Mouse (Mus musculus) limb, embryonic 11.5 days (tissue): ENCODE data around the gene Olfr1386. TPM values are rescaled to one million over a fixed set of nuclear protein-coding genes. Genes with fewer than 3 reads are reported as not detected.

ENCODE experiments used
- ATAC-seq: fragments of 200-750 bp; cut with Nextera tagmentation; 2 replicates; pipeline ENCODE4 v1.8.0; 2017; ENCODE audit warnings: low read depth; ENCODE audit not compliant: insufficient number of reproducible peaks, low FRiP score, low TSS enrichment
- DNase-seq: peaks from one replicate; pipeline ENCODE4 v3.0.0-alpha.2; 2015; ENCODE audit warnings: low spot score
- H3K27ac ChIP-seq: fragments of 300-500 bp; sonication (generic); replicated peaks from 2 replicates; pipeline ENCODE4 v1.5.1; 2014; ENCODE audit warnings: low read depth, mild to moderate bottlenecking, low read length
- H3K27me3 ChIP-seq: fragments of 300-500 bp; sonication (generic); 2 replicates; pipeline ENCODE4 v1.6.1; 2014; ENCODE audit warnings: mild to moderate bottlenecking, low read length, mixed read lengths; ENCODE audit not compliant: control insufficient read depth, insufficient read depth
- H3K36me3 ChIP-seq: fragments of 300-500 bp; sonication (generic); 2 replicates; pipeline ENCODE4 v1.6.1; 2014; ENCODE audit warnings: mild to moderate bottlenecking, low read length, moderate library complexity, mixed read lengths; ENCODE audit not compliant: control insufficient read depth, insufficient read depth
- H3K4me1 ChIP-seq: fragments of 300-500 bp; sonication (generic); 2 replicates; pipeline ENCODE4 v1.6.1; 2014; ENCODE audit warnings: low read length, mixed read lengths; ENCODE audit not compliant: control insufficient read depth, insufficient read depth
- H3K4me2 ChIP-seq: fragments of 300-500 bp; sonication (generic); 2 replicates; pipeline ENCODE4 v1.6.1; 2014; ENCODE audit warnings: low read depth, mild to moderate bottlenecking, moderate library complexity; ENCODE audit not compliant: severe bottlenecking
- H3K4me3 ChIP-seq: fragments of 300-500 bp; sonication (generic); 2 replicates; pipeline ENCODE4 v1.5.1; 2014; ENCODE audit warnings: low read depth, low read length
- H3K9ac ChIP-seq: fragments of 300-500 bp; sonication (generic); 2 replicates; pipeline ENCODE4 v1.6.1; 2014; ENCODE audit warnings: mild to moderate bottlenecking, low read length
- H3K9me3 ChIP-seq: fragments of 300-500 bp; sonication (generic); 2 replicates; pipeline ENCODE4 v1.6.1; 2016; ENCODE audit warnings: low read length; ENCODE audit not compliant: control insufficient read depth
- WGBS: fragments of 180-500 bp; shearing (Covaris S2); extraction: QIAGEN DNeasy Blood & Tissue Kit; methylation state at CpG from one replicate; pipeline ENCODE4 v1.1.7; 2014; 5-methylcytosine and 5-hydroxymethylcytosine counted together
- polyA plus RNA-seq: library from polyadenylated mRNA; unstranded; fragments of >200 nt; fragmentation: Nextera tagmentation; extraction: Ambion mirVana; gene quantifications from 2 replicates; pipeline ENCODE4 v1.2.1, GENCODE M21; 2014

Olfr1386 gene
- polyA plus RNA-seq, 1 experiment from 2014 or later: not detected

- ATAC-seq (no peak), DNase-seq (no peak)
- Histone ChIP-seq H3K27me3 (no peaks in the 10 kb centered on the region), H3K4me2 (no peak overlapping the region), H3K4me1 (no peaks in the 10 kb centered on the region), H3K4me3 (no peak overlapping the region), H3K27ac (no peak overlapping the region), H3K36me3 (no peaks in the 10 kb centered on the region), H3K9ac (no peak overlapping the region), H3K9me3 (no peaks in the 10 kb centered on the region)
- 76% methylated on average over 5 of the region's 5 CpGs for WGBS
Observed at GRCm38 (mm10) chr11:49518086-49518485, 53.2 kb downstream of the Olfr1386 start.

- DNase-seq: no peak
- H3K9me3 ChIP-seq: no peaks in the 10 kb centered on the region
- no peaks in the 10 kb centered on the region for H3K27me3 ChIP-seq
- H3K9ac ChIP-seq: no peak within 1 kb of the TSS
- no peak within 1 kb of the TSS for H3K27ac ChIP-seq
- H3K4me2 ChIP-seq: no peak within 1 kb of the TSS
- H3K4me3 ChIP-seq: no peak within 1 kb of the TSS
- no peak for ATAC-seq
- H3K36me3 ChIP-seq: no peaks in the 10 kb centered on the region
- no peaks in the 10 kb centered on the region for H3K4me1 ChIP-seq
Observed at GRCm38 (mm10) chr11:49519348-49519747, 54.5 kb downstream of the Olfr1386 start, which contains the start of gene Olfr1383. Olfr1383 (plus strand) TSS chr11:49519648.

Other genes with a start within 250 kb of the Olfr1386 start
- 33.8 and 41.1 TPM in 2 replicates for gene Mgat1, start 220.9 kb upstream of the Olfr1386 start, polyA plus RNA-seq
- gene Olfr1393, start 186.7 kb upstream of the Olfr1386 start, polyA plus RNA-seq: 0.06 TPM in 1 of 2 replicates, not detected in the other
- gene Olfr1392, start 179.8 kb upstream of the Olfr1386 start, polyA plus RNA-seq: not detected in 2 replicates
- gene Olfr10, start 160.3 kb upstream of the Olfr1386 start, polyA plus RNA-seq: not detected in 2 replicates
- not detected in 2 replicates for gene Olfr1391, start 142.3 kb upstream of the Olfr1386 start, polyA plus RNA-seq
- not detected in 2 replicates for gene Olfr1390, start 129.9 kb upstream of the Olfr1386 start, polyA plus RNA-seq
- not detected in 2 replicates for gene Olfr1389, start 42.0 kb upstream of the Olfr1386 start, polyA plus RNA-seq
- 0.11 and 0.14 TPM in 2 replicates for gene Olfr1388, start 28.4 kb upstream of the Olfr1386 start, polyA plus RNA-seq
- gene Olfr1387, start 9.7 kb upstream of the Olfr1386 start, polyA plus RNA-seq: not detected in 2 replicates
- not detected in 2 replicates for gene Olfr1385, start 24.0 kb downstream of the Olfr1386 start, polyA plus RNA-seq
- not detected in 2 replicates for gene Olfr1384, start 41.7 kb downstream of the Olfr1386 start, polyA plus RNA-seq
- not detected in 2 replicates for gene Olfr1383, start 54.6 kb downstream of the Olfr1386 start, polyA plus RNA-seq
- not detected in 2 replicates for gene Olfr1382, start 63.2 kb downstream of the Olfr1386 start, polyA plus RNA-seq
- gene Olfr1381, start 78.4 kb downstream of the Olfr1386 start, polyA plus RNA-seq: not detected in 2 replicates
- gene Olfr1380, start 91.8 kb downstream of the Olfr1386 start, polyA plus RNA-seq: not detected in 2 replicates
- 4.5 and 5.8 TPM in 2 replicates for gene Flt4, start 144.2 kb downstream of the Olfr1386 start, polyA plus RNA-seq
- not detected in 2 replicates for gene Scgb3a1, start 198.6 kb downstream of the Olfr1386 start, polyA plus RNA-seq
- 51.5 and 53.9 TPM in 2 replicates for gene Cnot6, start 247.7 kb downstream of the Olfr1386 start, polyA plus RNA-seq